Mouse (Mus musculus) c-Kit-positive CD71-positive TER-119-positive erythroid progenitor cells, embryonic 14.5 days (primary cell): ENCODE measurements around the gene Serpinb6e.

Source experiments
- DNase-seq: peaks from one replicate; pipeline ENCODE4 v3.0.0-alpha.2; 2013; ENCODE audit warnings: low spot score

The Serpinb6e gene

GRCm38 (mm10) chr13:33843308-33843707, at the start of gene Serpinb6e:
Serpinb6e (minus strand) TSS chr13:33843408.
- no peak for DNase-seq

GRCm38 (mm10) chr13:33830751-33831150, 12.5 kb downstream of the Serpinb6e start:
- no peak for DNase-seq

DNA sequence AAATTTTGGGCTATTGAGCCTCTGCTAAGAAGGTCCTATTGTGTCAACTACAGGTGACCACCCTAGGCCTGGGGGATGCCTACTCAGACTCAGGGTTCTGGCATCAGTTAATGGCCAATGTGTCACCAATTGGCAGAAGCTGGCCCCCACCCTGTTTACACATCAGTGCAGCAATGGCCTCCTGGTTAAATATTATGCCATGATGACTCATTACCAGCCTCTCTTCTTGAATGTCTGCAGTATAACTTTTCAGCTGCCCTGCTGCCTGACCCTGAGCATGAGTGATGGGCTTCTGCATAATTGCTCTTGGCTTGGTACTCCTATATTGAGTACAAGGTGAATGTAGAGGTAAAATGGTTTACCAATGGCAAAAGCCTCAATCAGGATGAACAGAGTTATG, 19.8 kb downstream of the Serpinb6e start:
- no peak for DNase-seq

DNA sequence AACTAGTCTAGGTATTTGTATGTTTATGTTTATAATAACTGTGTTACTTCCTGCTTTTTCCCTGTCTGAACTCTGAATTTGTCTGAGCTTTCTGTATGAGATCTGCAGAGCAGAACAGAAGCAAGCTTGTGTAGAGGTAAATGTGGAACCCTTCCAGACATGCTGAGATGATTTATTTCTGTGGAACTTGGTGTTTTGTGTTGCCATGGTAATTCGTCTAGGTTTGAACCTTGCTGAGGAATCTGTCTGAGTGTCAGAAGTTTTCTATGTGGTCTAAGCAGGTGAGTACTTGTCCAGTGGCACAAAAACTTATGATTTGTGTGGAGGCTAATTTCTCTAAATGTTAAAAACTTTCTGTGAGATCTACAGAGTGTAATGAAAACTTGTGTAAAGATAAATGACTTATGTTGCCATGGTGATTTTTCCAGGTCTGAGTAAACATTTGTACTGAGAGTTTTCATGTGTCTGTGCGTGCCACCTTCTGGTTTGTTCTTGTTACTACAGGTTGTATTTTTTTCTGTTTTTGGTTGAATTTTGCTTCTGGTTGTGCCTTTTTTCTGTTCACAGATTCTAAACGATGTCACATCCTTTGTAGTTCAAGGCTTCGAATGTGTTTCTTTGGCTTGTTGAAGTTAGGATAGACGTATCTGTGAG, 21.6 kb downstream of the Serpinb6e start:
- no peak for DNase-seq
